Mouse (Mus musculus): ENCODE measurements around the gene Rpl3.

- no peak for TF ChIP-seq CTCF (IDR thresholded peaks at IDR 0.05; ENCODE audit: low read depth)
- no peak for TF ChIP-seq EP300 (IDR thresholded peaks at IDR 0.05; ENCODE audit: low read depth)
Observed at GRCm38 (mm10) chr15:80064965-80065364, 26.7 kb downstream of the Rpl3 start.
